Mouse (Mus musculus): ENCODE measurements around the gene Man1c1. TPM values are rescaled to one million over a fixed set of nuclear protein-coding genes. Genes with fewer than 3 reads are reported as not detected.

Gene Man1c1
- polyA plus RNA-seq, 1 experiment = 93.7 TPM

DNA sequence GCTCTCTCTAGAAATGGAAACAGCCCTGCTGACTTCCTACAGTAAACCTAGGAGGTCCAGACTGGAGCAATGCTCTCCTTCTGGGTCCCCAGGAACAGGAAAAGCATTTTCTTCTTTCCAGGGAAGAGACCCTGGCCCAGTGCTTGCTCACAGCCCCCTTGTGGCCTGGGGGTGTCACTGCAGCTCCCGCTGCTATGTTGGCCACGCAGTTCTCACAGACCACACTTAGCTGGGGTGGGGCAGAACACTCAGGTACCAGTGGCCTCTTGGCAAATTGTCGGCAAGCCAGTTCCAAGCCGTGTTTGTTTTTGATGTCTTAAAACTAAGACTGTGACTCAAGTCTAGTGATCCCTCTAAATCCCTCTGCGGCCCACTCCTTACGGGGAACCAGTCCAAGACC, 2.2 kb downstream of the Man1c1 start:
- H3K4me3 ChIP-seq (ENCODE audit: insufficient read depth, low read length) = peak overlapping the region; percentile 97

GRCm38 (mm10) chr4:134700911-134701310, 3.2 kb downstream of the Man1c1 start:
- peak overlapping the region; percentile 45 for H3K4me3 ChIP-seq (ENCODE audit: insufficient read depth, low read length)
- TF ChIP-seq CTCF (IDR thresholded peaks at IDR 0.05; ENCODE audit: low read depth, low read length) (no peak), POLR2A (IDR thresholded peaks at IDR 0.05; ENCODE audit: borderline replicate concordance, low read depth, low read length) (no peak)
- no peak overlapping the region for H3K27ac ChIP-seq (ENCODE audit: insufficient read depth, low read depth, low read length)
- peaks cover 26% of the 10 kb centered on the region for H3K4me1 ChIP-seq (ENCODE audit: control insufficient read depth, insufficient read depth, low read length)

More for the DNA sequence above, 2.2 kb downstream of the Man1c1 start:
- TF ChIP-seq CTCF (IDR thresholded peaks at IDR 0.05; ENCODE audit: low read depth, low read length) (peak; percentile 87), POLR2A (IDR thresholded peaks at IDR 0.05; ENCODE audit: borderline replicate concordance, low read depth, low read length) (no peak)
- peaks cover 26% of the 10 kb centered on the region for H3K4me1 ChIP-seq (ENCODE audit: control insufficient read depth, insufficient read depth, low read length)
- H3K27ac ChIP-seq (ENCODE audit: insufficient read depth, low read depth, low read length) = peak overlapping the region; percentile 86

DNA sequence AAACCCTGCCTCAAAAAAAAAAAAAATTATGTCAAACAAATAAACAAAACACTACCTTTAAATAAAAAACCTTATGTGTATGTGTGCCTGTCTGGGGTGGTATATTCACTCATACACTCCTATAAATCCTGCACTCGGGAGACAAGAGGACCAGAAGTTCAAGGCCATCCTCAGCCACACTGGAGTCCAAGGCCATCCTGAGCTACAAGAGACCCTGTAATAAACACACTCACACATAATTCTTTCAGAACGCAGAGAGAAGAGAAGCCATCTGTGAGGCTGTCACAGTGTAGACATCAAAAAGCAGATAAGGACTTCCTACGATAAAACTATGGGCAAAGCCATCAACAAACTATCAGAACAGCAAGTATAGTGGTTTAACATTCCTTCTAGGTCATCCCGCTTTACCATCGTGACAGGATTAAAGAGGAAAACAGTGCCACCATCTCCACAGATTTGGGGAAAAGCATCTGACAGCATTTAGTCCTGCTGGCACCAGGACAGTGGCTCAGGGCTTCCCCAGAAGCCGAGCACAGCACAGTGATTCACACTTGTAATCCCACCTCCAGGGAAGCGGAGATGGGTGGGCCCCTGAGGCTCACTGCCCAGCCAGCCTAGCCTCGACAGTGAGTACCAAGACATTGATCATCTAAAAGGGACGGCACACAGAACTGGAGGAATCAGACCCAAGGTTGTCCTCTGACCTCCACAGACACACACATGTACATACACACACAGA, 10.7 kb downstream of the Man1c1 start:
- TF ChIP-seq POLR2A (IDR thresholded peaks at IDR 0.05; ENCODE audit: borderline replicate concordance, low read depth, low read length) = no peak
- TF ChIP-seq CTCF (IDR thresholded peaks at IDR 0.05; ENCODE audit: low read depth, low read length) = no peak
- Histone ChIP-seq H3K4me3 (ENCODE audit: insufficient read depth, low read length) (no peak overlapping the region), H3K27ac (ENCODE audit: insufficient read depth, low read depth, low read length) (no peak overlapping the region), H3K4me1 (ENCODE audit: control insufficient read depth, insufficient read depth, low read length) (peaks cover 8% of the 10 kb centered on the region)

- Histone ChIP-seq H3K4me1 (ENCODE audit: control insufficient read depth, insufficient read depth, low read length) (peaks cover 15% of the 10 kb centered on the region), H3K4me3 (ENCODE audit: insufficient read depth, low read length) (no peak overlapping the region), H3K27ac (ENCODE audit: insufficient read depth, low read depth, low read length) (no peak overlapping the region)
- TF ChIP-seq POLR2A (IDR thresholded peaks at IDR 0.05; ENCODE audit: borderline replicate concordance, low read depth, low read length) (no peak), CTCF (IDR thresholded peaks at IDR 0.05; ENCODE audit: low read depth, low read length) (0 out of 2 replicates have a peak, but pooled peaks have one; percentile 26)
Measured at GRCm38 (mm10) chr4:134692388-134692787, 11.7 kb downstream of the Man1c1 start.

DNA sequence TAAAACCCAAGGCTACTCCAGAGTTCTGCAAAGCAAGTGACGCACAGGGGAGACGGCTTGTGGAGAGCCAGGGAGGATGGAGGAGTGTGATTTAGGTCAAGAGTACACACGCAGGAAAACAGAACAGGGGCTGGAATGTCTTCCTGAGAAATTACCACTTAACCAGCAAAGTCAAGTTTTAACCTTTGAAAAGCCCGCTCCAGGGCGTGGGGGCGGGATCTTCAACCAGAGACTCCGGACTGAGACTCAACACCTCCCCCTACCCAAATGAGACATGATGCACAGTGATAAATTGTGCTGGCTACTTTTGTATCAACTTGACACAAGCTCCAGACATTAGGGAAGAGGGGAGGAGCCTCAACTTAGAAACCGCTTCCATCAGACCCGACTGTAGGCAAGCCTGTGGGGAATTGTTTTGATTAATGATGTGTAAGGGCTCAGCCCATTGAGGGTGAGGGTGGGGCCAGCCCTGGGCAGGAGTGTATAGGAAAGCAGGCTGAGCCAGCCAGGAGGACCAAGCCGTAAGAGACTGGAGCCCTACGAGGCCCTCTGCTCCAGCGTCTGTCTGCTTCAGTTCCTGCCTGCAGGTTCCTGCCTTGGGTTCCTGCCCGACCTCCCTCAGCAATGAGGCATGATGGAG, 17.9 kb downstream of the Man1c1 start:
- peaks cover 49% of the 10 kb centered on the region for H3K4me1 ChIP-seq (ENCODE audit: control insufficient read depth, insufficient read depth, low read length)
- TF ChIP-seq CTCF (IDR thresholded peaks at IDR 0.05; ENCODE audit: low read depth, low read length) = no peak
- H3K27ac ChIP-seq (ENCODE audit: insufficient read depth, low read depth, low read length) = no peak overlapping the region
- no peak overlapping the region for H3K4me3 ChIP-seq (ENCODE audit: insufficient read depth, low read length)

GRCm38 (mm10) chr4:134684637-134685338, 19.3 kb downstream of the Man1c1 start:
- H3K4me1 ChIP-seq (ENCODE audit: control insufficient read depth, insufficient read depth, low read length) = peaks cover 53% of the 10 kb centered on the region
- no peak overlapping the region for H3K4me3 ChIP-seq (ENCODE audit: insufficient read depth, low read length)
- TF ChIP-seq POLR2A (IDR thresholded peaks at IDR 0.05; ENCODE audit: borderline replicate concordance, low read depth, low read length) (no peak), CTCF (IDR thresholded peaks at IDR 0.05; ENCODE audit: low read depth, low read length) (peak; percentile 40; the same call in 1 of the 2 replicates)
- H3K27ac ChIP-seq (ENCODE audit: insufficient read depth, low read depth, low read length) = no peak overlapping the region

- TF ChIP-seq CTCF (IDR thresholded peaks at IDR 0.05; ENCODE audit: low read depth, low read length) (no peak), POLR2A (IDR thresholded peaks at IDR 0.05; ENCODE audit: borderline replicate concordance, low read depth, low read length) (no peak)
Measured at GRCm38 (mm10) chr4:134683892-134684291, 20.2 kb downstream of the Man1c1 start.

GRCm38 (mm10) chr4:134683008-134683407, 21.1 kb downstream of the Man1c1 start:
- peak overlapping the region; percentile 66 for H3K27ac ChIP-seq (ENCODE audit: insufficient read depth, low read depth, low read length)
- peaks cover 60% of the 10 kb centered on the region for H3K4me1 ChIP-seq (ENCODE audit: control insufficient read depth, insufficient read depth, low read length)
- no peak overlapping the region for H3K4me3 ChIP-seq (ENCODE audit: insufficient read depth, low read length)
- TF ChIP-seq CTCF (IDR thresholded peaks at IDR 0.05; ENCODE audit: low read depth, low read length) = no peak
- no peak for TF ChIP-seq POLR2A (IDR thresholded peaks at IDR 0.05; ENCODE audit: borderline replicate concordance, low read depth, low read length)

More at GRCm38 (mm10) chr4:134683892-134684291, 20.2 kb downstream of the Man1c1 start:
- Histone ChIP-seq H3K4me1 (ENCODE audit: control insufficient read depth, insufficient read depth, low read length) (peaks cover 57% of the 10 kb centered on the region), H3K27ac (ENCODE audit: insufficient read depth, low read depth, low read length) (peak overlapping the region; percentile 66), H3K4me3 (ENCODE audit: insufficient read depth, low read length) (no peak overlapping the region)

DNA sequence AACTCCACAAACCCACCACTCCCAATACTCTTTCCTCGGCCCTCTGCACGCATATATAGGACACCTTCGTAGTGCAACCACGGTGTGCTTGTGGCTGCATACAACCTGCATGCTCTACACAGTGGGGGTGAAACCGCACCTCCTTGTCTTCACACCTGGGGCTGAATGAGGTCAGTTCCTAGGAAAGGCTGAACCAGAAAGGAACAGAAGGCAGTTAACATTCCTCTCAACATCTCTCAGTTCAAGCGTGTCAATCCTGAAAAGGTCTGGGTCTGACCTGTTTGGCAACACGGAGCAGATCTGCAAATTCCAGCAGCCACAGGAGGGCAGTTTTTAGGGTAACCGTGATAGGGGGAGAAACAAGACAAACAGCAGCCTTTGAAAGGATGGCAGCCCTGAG, 21.7 kb downstream of the Man1c1 start:
- Histone ChIP-seq H3K27ac (ENCODE audit: insufficient read depth, low read depth, low read length) (peak overlapping the region; percentile 66), H3K4me3 (ENCODE audit: insufficient read depth, low read length) (no peak overlapping the region), H3K4me1 (ENCODE audit: control insufficient read depth, insufficient read depth, low read length) (peaks cover 61% of the 10 kb centered on the region)
- TF ChIP-seq POLR2A (IDR thresholded peaks at IDR 0.05; ENCODE audit: borderline replicate concordance, low read depth, low read length) (no peak), CTCF (IDR thresholded peaks at IDR 0.05; ENCODE audit: low read depth, low read length) (no peak)

Measured in bone marrow macrophage, adult 2 months (primary cell).